Comparison of ENCODE assay signal across 9 mouse cellular contexts in genomic region chr2:91114781-91115577, GRCm38 (mm10). TPM values are rescaled to one million over a fixed set of nuclear protein-coding genes. Genes with fewer than 3 reads are reported as not detected.
DNase-seq lines count a peak whose midpoint lies in the region; ATAC-seq and TF ChIP-seq lines count a peak whose summit lies in the region.
"Had no signal": no experiment of that assay in that cellular context is flagged by ENCODE, and none has a peak within 500 bp of the region (broad histone marks: within the 10 kb centered on the region; RNA-seq: fewer than 3 reads in every experiment).

No protein-coding gene starts in this region.

- H3K9me3 ChIP-seq in E14TG2a.4 (ENCODE audit: low read length), result no peaks in the 10 kb centered on the region
- H3K9me3 ChIP-seq in forebrain, embryonic 15.5 days, result no peaks in the 10 kb centered on the region

- no peak overlapping the region for H3K27ac ChIP-seq in forebrain, embryonic 15.5 days (replicated peaks)
- H3K27ac ChIP-seq in layer of hippocampus, adult 2 months, result no peak overlapping the region; the same call in 1 of the 2 replicates
- H3K27ac ChIP-seq: macrophage had no signal

- TF ChIP-seq CTCF in E14TG2a.4 (conservative IDR thresholded peaks at IDR 0.05; ENCODE audit: low read length), result peak; percentile 90
- peak; percentile 100 for TF ChIP-seq CTCF in layer of hippocampus, adult 2 months (conservative IDR thresholded peaks at IDR 0.05)
- peak; percentile 100 for TF ChIP-seq CTCF in lung, adult 2 months (IDR thresholded peaks at IDR 0.05; ENCODE audit: insufficient read depth, low read length)

- H3K36me3 ChIP-seq in E14TG2a.4 (ENCODE audit: insufficient read depth, low read length), result no peaks in the 10 kb centered on the region
- no peaks in the 10 kb centered on the region for H3K36me3 ChIP-seq in forebrain, embryonic 15.5 days

- intact Hi-C loops in heart, postnatal 25 days (cut with DNase I), result loop anchor here (1.0 to 5.0 kb wide), 3 partner anchors 79 to 367 kb away; no protein-coding TSS in a partner anchor

- H3K4me2 ChIP-seq in forebrain, embryonic 15.5 days (replicated peaks), result peak overlapping the region; percentile 55

- peaks cover 43% of the 10 kb centered on the region for H3K27me3 ChIP-seq in E14TG2a.4 (ENCODE audit: insufficient read depth, low read length)
- peaks cover 4% of the 10 kb centered on the region; the same call in 1 of the 2 replicates for H3K27me3 ChIP-seq in forebrain, embryonic 15.5 days

- peak overlapping the region; percentile 78 for H3K4me3 ChIP-seq in E14TG2a.4 (replicated peaks; ENCODE audit: low read length)
- peak overlapping the region; percentile 34 for H3K4me3 ChIP-seq in forebrain, embryonic 15.5 days
- H3K4me3 ChIP-seq in layer of hippocampus, adult 2 months, result peak overlapping the region; percentile 56
- peak overlapping the region; percentile 13 for H3K4me3 ChIP-seq in lung, adult 2 months (replicated peaks; ENCODE audit: extremely low read depth, low read depth, low read length)

- H3K9ac ChIP-seq in forebrain, embryonic 15.5 days (replicated peaks), result peak overlapping the region; percentile 16; the same call in 1 of the 2 replicates

- peak; percentile 85 for DNase-seq in heart, postnatal 25 days (ENCODE audit: low spot score)
- peak; percentile 91 to 94 for DNase-seq in layer of hippocampus, adult 2 months (ENCODE audit: low spot score in 2 of 2)
- peak; percentile 97 for DNase-seq in lung, adult 2 months
- DNase-seq in retina, adult 2 months (ENCODE audit: low read depth, low spot score), result peak; percentile 71
- peak; percentile 66 for DNase-seq in thymus, postnatal 25 days

- peak; percentile 52 for ATAC-seq in cerebellum, adult (ENCODE audit: insufficient number of reproducible peaks, low FRiP score, low TSS enrichment)
- peak; percentile 61 for ATAC-seq in forebrain, embryonic 15.5 days (replicated peaks)

- no peak for TF ChIP-seq POLR2A in lung, adult 2 months (IDR thresholded peaks at IDR 0.05; ENCODE audit: borderline replicate concordance, extremely low read depth, low read depth, low read length)

- H3K4me1 ChIP-seq in E14TG2a.4 (replicated peaks; ENCODE audit: low read depth, low read length), result peaks cover 50% of the 10 kb centered on the region
- peaks cover 7% of the 10 kb centered on the region for H3K4me1 ChIP-seq in forebrain, embryonic 15.5 days
- no peaks in the 10 kb centered on the region; the same call in 1 of the 2 replicates for H3K4me1 ChIP-seq in lung, adult 2 months (ENCODE audit: control insufficient read depth, insufficient read depth, low read length)

- 9% methylated on average over 42 of the region's 42 CpGs for WGBS in forebrain, embryonic 15.5 days
- 22% methylated on average over 42 of the region's 42 CpGs for WGBS in lung, adult 2 months

RNA-seq across cellular contexts. Expression of gene Mybpc3, which starts 3.0 kb away (rescaled TPM):
- polyA plus RNA-seq in forebrain, embryonic 15.5 days (2015; fragmentation: Nextera tagmentation; extraction: Ambion mirVana), result 0.14 TPM in 1 of 2 replicates, not detected in the other
- total RNA-seq in heart, postnatal 25 days (2021), result 1,000 to 10,000 TPM; 1,615 to 1,699 TPM
- under 1 TPM in 1 of 2 experiments, not detected in 1; 0.07 TPM for total RNA-seq in layer of hippocampus, adult 2 months (2021)
- 7.0 and 11.2 TPM in 2 replicates for polyA plus RNA-seq in lung, adult 2 months (2012; rRNA removed)

RNA-seq across cellular contexts. Expression of gene Spi1, which starts 32.8 kb away (rescaled TPM):
- polyA plus RNA-seq in forebrain, embryonic 15.5 days (2015; fragmentation: Nextera tagmentation; extraction: Ambion mirVana), result 2.4 and 3.0 TPM in 2 replicates
- total RNA-seq in heart, postnatal 25 days (2021), result 1 to 10 TPM; 3.7 to 4.3 TPM
- total RNA-seq in layer of hippocampus, adult 2 months (2021), result 1 to 10 TPM; 2.4 to 5.4 TPM
- 65.7 and 70.7 TPM in 2 replicates for polyA plus RNA-seq in lung, adult 2 months (2012; rRNA removed)

RNA-seq across cellular contexts. Expression of gene Slc39a13, which starts 44.8 kb away (rescaled TPM):
- polyA plus RNA-seq in forebrain, embryonic 15.5 days (2015; fragmentation: Nextera tagmentation; extraction: Ambion mirVana), result 23.7 and 27.8 TPM in 2 replicates
- total RNA-seq in heart, postnatal 25 days (2021), result 10 to 100 TPM; 22.9 to 28.2 TPM
- total RNA-seq in layer of hippocampus, adult 2 months (2021), result 10 to 100 TPM; 33.7 to 37.3 TPM
- 88.2 and 101 TPM in 2 replicates for polyA plus RNA-seq in lung, adult 2 months (2012; rRNA removed)

Comparison
In these comparisons a context has a peak if more than half of its experiments do, and no peak if none do; other contexts are left out.
1. H3K4me3 ChIP-seq: peak in every context shown above with its lines; median percentile 78 in E14TG2a.4; 56 in layer of hippocampus, adult 2 months; 34 in forebrain, embryonic 15.5 days; 13 in lung, adult 2 months.
2. RNA of gene Mybpc3, which starts 3.0 kb away (total RNA-seq): 1,615 to 1,699 TPM in heart, postnatal 25 days; 0.07 TPM in layer of hippocampus, adult 2 months; every median in the first group is over 1,000 times any median in the second.
3. Peak in every context shown above with its lines, with median percentiles within 50 percentile points of each other: CTCF ChIP-seq and DNase-seq.